Mouse (Mus musculus) embryonic facial prominence, embryonic 14.5 days (tissue): ENCODE data around the gene Trp53i11. TPM values are rescaled to one million over a fixed set of nuclear protein-coding genes. Genes with fewer than 3 reads are reported as not detected.

Experiments
- ATAC-seq: fragments of 200-750 bp; cut with Nextera tagmentation; 2 replicates; pipeline ENCODE4 v1.8.0; 2017; ENCODE audit warnings: low read depth, moderate number of reproducible peaks, moderate TSS enrichment
- DNase-seq: peaks from one replicate; pipeline ENCODE4 v3.0.0-alpha.2; 2015; ENCODE audit warnings: low spot score
- H3K27ac ChIP-seq: fragments of 300-500 bp; sonication (generic); replicated peaks from 2 replicates; pipeline ENCODE4 v1.5.1; 2014; ENCODE audit warnings: low read depth, mild to moderate bottlenecking, low read length, moderate library complexity
- H3K27me3 ChIP-seq: fragments of 300-500 bp; sonication (generic); replicated peaks from 2 replicates; pipeline ENCODE4 v1.6.1; 2014; ENCODE audit warnings: low read length; ENCODE audit not compliant: control insufficient read depth, insufficient read depth
- H3K36me3 ChIP-seq: fragments of 300-500 bp; sonication (generic); 2 replicates; pipeline ENCODE4 v1.6.1; 2014; ENCODE audit warnings: low read length, mixed read lengths; ENCODE audit not compliant: control insufficient read depth, insufficient read depth
- H3K4me1 ChIP-seq: fragments of 300-500 bp; sonication (generic); 2 replicates; pipeline ENCODE4 v1.6.1; 2014; ENCODE audit warnings: antibody characterized with exemption, low read length; ENCODE audit not compliant: control insufficient read depth, insufficient read depth
- H3K4me2 ChIP-seq: fragments of 300-500 bp; sonication (generic); 2 replicates; pipeline ENCODE4 v1.6.1; 2014; ENCODE audit warnings: low read depth, mild to moderate bottlenecking, low read length, moderate library complexity, mixed read lengths
- H3K4me3 ChIP-seq: fragments of 300-500 bp; sonication (generic); 2 replicates; pipeline ENCODE4 v1.5.1; 2014; ENCODE audit warnings: low read depth, mild to moderate bottlenecking, low read length
- H3K9ac ChIP-seq: fragments of 300-500 bp; sonication (generic); 2 replicates; pipeline ENCODE4 v1.6.1; 2014; ENCODE audit warnings: low read depth, mild to moderate bottlenecking, low read length, moderate library complexity, mixed read lengths
- H3K9me3 ChIP-seq: fragments of 300-500 bp; sonication (generic); 2 replicates; pipeline ENCODE4 v1.6.1; 2016; ENCODE audit warnings: low read length; ENCODE audit not compliant: control insufficient read depth
- WGBS: fragments of 180-500 bp; shearing (Covaris S2); extraction: QIAGEN DNeasy Blood & Tissue Kit; methylation state at CpG from one replicate; pipeline ENCODE4 v1.1.7; 2014; 5-methylcytosine and 5-hydroxymethylcytosine counted together
- polyA plus RNA-seq: library from polyadenylated mRNA; unstranded; fragments of >200 nt; fragmentation: Nextera tagmentation; extraction: Ambion mirVana; gene quantifications from 2 replicates; pipeline ENCODE4 v1.2.1, GENCODE M21; 2014

The Trp53i11 gene
- polyA plus RNA-seq, 1 experiment from 2014 or later = 33.6 TPM

GRCm38 (mm10) chr2:93175721-93176120 is 11.6 kb upstream of the Trp53i11 start:
- H3K27ac ChIP-seq = no peak overlapping the region
- DNase-seq (no peak), ATAC-seq (no peak)
- no peak overlapping the region for H3K4me2 ChIP-seq
- peaks cover 17% of the 10 kb centered on the region for H3K27me3 ChIP-seq
- H3K9me3 ChIP-seq = no peaks in the 10 kb centered on the region
- H3K36me3 ChIP-seq = no peaks in the 10 kb centered on the region
- WGBS = 57% methylated on average over 2 of the region's 2 CpGs
- H3K9ac ChIP-seq = no peak overlapping the region
- H3K4me1 ChIP-seq = peaks cover 27% of the 10 kb centered on the region
- H3K4me3 ChIP-seq = no peak overlapping the region

GRCm38 (mm10) chr2:93176193-93176798 is 11.1 kb upstream of the Trp53i11 start:
- H3K4me1 ChIP-seq = peaks cover 25% of the 10 kb centered on the region
- 0 out of 2 replicates have a peak overlapping the region, but pooled peaks have one; percentile 8 for H3K9ac ChIP-seq
- no peak overlapping the region for H3K27ac ChIP-seq
- H3K4me3 ChIP-seq = no peak overlapping the region
- DNase-seq = no peak
- 18% methylated on average over 4 of the region's 4 CpGs for WGBS
- H3K36me3 ChIP-seq = no peaks in the 10 kb centered on the region
- H3K4me2 ChIP-seq = peak overlapping the region; percentile 29; the same call in 1 of the 2 replicates
- no peak for ATAC-seq
- H3K27me3 ChIP-seq = peaks cover 21% of the 10 kb centered on the region
- H3K9me3 ChIP-seq = no peaks in the 10 kb centered on the region

- Histone ChIP-seq H3K36me3 (no peaks in the 10 kb centered on the region), H3K4me3 (no peak overlapping the region), H3K27ac (no peak overlapping the region; the same call in 1 of the 2 replicates), H3K9me3 (no peaks in the 10 kb centered on the region), H3K4me1 (peaks cover 25% of the 10 kb centered on the region), H3K9ac (no peak overlapping the region), H3K4me2 (peak overlapping the region; percentile 29), H3K27me3 (peaks cover 22% of the 10 kb centered on the region)
- DNase-seq (peak; percentile 79), ATAC-seq (peak; percentile 59)
- WGBS = 3% methylated on average over 16 of the region's 17 CpGs
These were observed 10.3 kb upstream of the Trp53i11 start for GRCm38 (mm10) chr2:93176871-93177667.

- H3K4me1 ChIP-seq = peaks cover 25% of the 10 kb centered on the region
- H3K27ac ChIP-seq = no peak overlapping the region
- no peak for DNase-seq
- ATAC-seq = no peak
- 68% methylated on average over 19 of the region's 20 CpGs for WGBS
- H3K4me3 ChIP-seq = no peak overlapping the region
- H3K9ac ChIP-seq = no peak overlapping the region
- H3K27me3 ChIP-seq = peaks cover 22% of the 10 kb centered on the region
- H3K4me2 ChIP-seq = no peak overlapping the region
- H3K36me3 ChIP-seq = no peaks in the 10 kb centered on the region
- no peaks in the 10 kb centered on the region for H3K9me3 ChIP-seq
These were observed 9.6 kb upstream of the Trp53i11 start for GRCm38 (mm10) chr2:93177668-93178312.

- Histone ChIP-seq H3K27me3 (peaks cover 22% of the 10 kb centered on the region), H3K27ac (no peak overlapping the region), H3K9me3 (no peaks in the 10 kb centered on the region), H3K4me3 (no peak overlapping the region), H3K4me1 (peaks cover 25% of the 10 kb centered on the region), H3K4me2 (no peak overlapping the region), H3K36me3 (no peaks in the 10 kb centered on the region), H3K9ac (no peak overlapping the region)
- ATAC-seq (no peak), DNase-seq (no peak)
- WGBS = 90% methylated on average over 4 of the region's 4 CpGs
These were observed 9.1 kb upstream of the Trp53i11 start for GRCm38 (mm10) chr2:93178313-93178677.

GRCm38 (mm10) chr2:93179603-93180002 is 7.7 kb upstream of the Trp53i11 start:
- ATAC-seq (no peak), DNase-seq (no peak)
- WGBS = 54% methylated on average over 5 of the region's 5 CpGs
- H3K27ac ChIP-seq = no peak overlapping the region
- peaks cover 25% of the 10 kb centered on the region for H3K4me1 ChIP-seq
- no peak overlapping the region for H3K4me3 ChIP-seq
- H3K9ac ChIP-seq = no peak overlapping the region
- no peaks in the 10 kb centered on the region for H3K9me3 ChIP-seq
- no peaks in the 10 kb centered on the region for H3K36me3 ChIP-seq
- H3K27me3 ChIP-seq = peaks cover 22% of the 10 kb centered on the region
- H3K4me2 ChIP-seq = no peak overlapping the region

- Histone ChIP-seq H3K9ac (peak overlapping the region; percentile 54), H3K4me2 (peak overlapping the region; percentile 56), H3K36me3 (no peaks in the 10 kb centered on the region), H3K4me3 (peak overlapping the region; percentile 32), H3K27me3 (peaks cover 22% of the 10 kb centered on the region), H3K27ac (no peak overlapping the region), H3K9me3 (no peaks in the 10 kb centered on the region), H3K4me1 (peaks cover 24% of the 10 kb centered on the region)
- 4% methylated on average over 32 of the region's 41 CpGs for WGBS
- peak; percentile 56 for DNase-seq
- ATAC-seq = peak; percentile 31; the same call in 1 of the 2 replicates
These were observed 7.1 kb upstream of the Trp53i11 start for GRCm38 (mm10) chr2:93180077-93180844.

GRCm38 (mm10) chr2:93182859-93183258 is 4.5 kb upstream of the Trp53i11 start:
- H3K4me3 ChIP-seq = no peak overlapping the region
- peaks cover 5% of the 10 kb centered on the region; the same call in 1 of the 2 replicates for H3K4me1 ChIP-seq
- H3K9ac ChIP-seq = no peak overlapping the region
- no peaks in the 10 kb centered on the region for H3K9me3 ChIP-seq
- no peak overlapping the region for H3K4me2 ChIP-seq
- ATAC-seq (no peak), DNase-seq (no peak)
- no peaks in the 10 kb centered on the region for H3K36me3 ChIP-seq
- WGBS = 75% methylated on average over 10 of the region's 11 CpGs
- H3K27me3 ChIP-seq = peaks cover 28% of the 10 kb centered on the region
- H3K27ac ChIP-seq = no peak overlapping the region
